Mouse (Mus musculus) testis, adult 2 months (tissue): ENCODE measurements around the gene Dzip1.

ENCODE experiments used
- CTCF ChIP-seq: fragments of 200-500 bp; IDR thresholded peaks from 2 replicates; pipeline ENCODE4 v1.5.1; 2012; ENCODE audit warnings: low read depth, mild to moderate bottlenecking, inconsistent platforms, low read length, moderate library complexity; ENCODE audit not compliant: control insufficient read depth, insufficient read depth, insufficient replicate concordance
- POLR2A ChIP-seq: fragments of 200-500 bp; IDR thresholded peaks from 2 replicates; pipeline ENCODE4 v1.6.1; 2012; ENCODE audit warnings: low read depth, mild to moderate bottlenecking, inconsistent platforms, low read length, moderate library complexity; ENCODE audit not compliant: control insufficient read depth

GRCm38 (mm10) chr14:118928565-118928964 lies 3.3 kb upstream of the Dzip1 start:
- TF ChIP-seq POLR2A (no peak), CTCF (no peak)
